Mouse (Mus musculus): ENCODE results near the gene Ceacam16.

Ceacam16 gene

GRCm38 (mm10) chr7:19816224-19816771 lies 44.8 kb downstream of the Ceacam16 start:
- DNase-seq (ENCODE audit: low spot score) = peak; percentile 69

DNA sequence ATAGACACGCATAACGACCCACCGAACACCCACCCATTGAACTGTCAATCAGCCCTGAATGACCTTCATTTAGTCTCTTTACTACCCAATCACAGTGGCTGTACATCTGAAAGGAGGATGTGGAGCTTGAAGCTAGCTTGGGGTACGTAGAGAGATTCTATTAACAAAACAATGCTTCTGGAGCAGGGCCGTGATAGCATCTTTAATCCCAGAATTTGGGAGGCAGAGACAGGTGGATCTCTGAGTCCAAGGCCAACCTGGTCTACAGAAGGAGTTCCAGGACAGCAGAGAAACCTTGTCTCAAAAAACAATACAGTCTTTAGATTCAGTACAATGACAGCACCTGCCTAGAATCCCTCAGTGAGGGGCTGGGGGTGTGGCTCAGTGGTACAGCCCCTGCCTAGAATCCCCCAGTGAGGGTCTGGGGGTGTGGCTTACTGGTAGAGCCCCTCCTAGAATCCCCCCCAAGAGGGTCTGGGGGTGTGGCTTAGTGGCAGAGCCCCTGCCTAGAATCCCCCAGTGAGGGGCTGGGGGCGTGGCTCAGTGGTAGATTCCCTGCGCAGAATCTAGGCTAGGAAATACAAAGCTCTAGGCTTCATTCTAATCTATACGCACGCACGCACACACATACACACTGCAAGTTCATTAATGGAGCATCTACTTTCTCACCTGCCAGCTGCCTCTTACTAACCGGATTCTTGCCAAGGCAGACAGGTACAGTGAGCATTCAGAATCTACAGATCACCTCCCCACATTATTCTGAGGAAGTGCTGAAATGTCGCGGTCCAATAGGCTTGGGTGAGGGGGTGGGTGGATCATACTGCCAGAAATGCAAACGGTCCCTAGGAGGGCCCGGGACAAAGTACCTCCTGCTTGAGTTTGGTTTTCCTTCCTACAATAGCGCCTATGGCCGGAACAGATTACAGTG lies 45.5 kb downstream of the Ceacam16 start:
- no peak for DNase-seq (ENCODE audit: low spot score)

DNA sequence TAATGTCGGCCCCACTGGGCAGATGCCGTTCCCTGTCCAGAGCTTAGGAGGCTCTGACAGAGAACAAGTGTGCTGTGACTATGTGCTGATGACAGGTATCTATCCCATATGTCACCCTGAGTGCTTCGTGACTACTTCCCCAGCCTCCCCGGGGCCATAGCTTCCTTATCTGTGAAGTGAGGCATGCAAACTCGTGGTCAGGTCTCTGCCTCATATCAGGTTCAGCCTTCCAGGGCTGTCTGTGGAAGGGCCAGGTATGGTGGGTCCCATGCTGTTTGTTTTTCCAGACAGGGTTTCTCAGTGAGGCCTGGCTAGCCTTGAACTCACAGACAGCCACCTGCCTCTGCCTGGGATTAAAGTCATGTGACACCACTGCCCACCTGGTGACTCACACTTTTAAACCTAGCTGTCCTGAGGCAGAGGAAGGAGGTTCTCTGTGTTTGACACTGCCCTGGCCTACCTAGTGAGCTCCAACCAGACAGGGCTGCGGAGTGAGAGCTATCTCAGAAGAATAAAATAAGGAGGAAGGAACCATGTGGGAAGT lies 47.4 kb downstream of the Ceacam16 start:
- no peak for DNase-seq (ENCODE audit: low spot score)

GRCm38 (mm10) chr7:19813161-19813560 lies 47.9 kb downstream of the Ceacam16 start:
- DNase-seq (ENCODE audit: low spot score) = no peak

- peak; percentile 77 for DNase-seq (ENCODE audit: low spot score)
Measured at GRCm38 (mm10) chr7:19811114-19811513, 50.0 kb downstream of the Ceacam16 start.

GRCm38 (mm10) chr7:19809369-19809768 lies 51.7 kb downstream of the Ceacam16 start:
- DNase-seq (ENCODE audit: low spot score) = peak; percentile 57

DNA sequence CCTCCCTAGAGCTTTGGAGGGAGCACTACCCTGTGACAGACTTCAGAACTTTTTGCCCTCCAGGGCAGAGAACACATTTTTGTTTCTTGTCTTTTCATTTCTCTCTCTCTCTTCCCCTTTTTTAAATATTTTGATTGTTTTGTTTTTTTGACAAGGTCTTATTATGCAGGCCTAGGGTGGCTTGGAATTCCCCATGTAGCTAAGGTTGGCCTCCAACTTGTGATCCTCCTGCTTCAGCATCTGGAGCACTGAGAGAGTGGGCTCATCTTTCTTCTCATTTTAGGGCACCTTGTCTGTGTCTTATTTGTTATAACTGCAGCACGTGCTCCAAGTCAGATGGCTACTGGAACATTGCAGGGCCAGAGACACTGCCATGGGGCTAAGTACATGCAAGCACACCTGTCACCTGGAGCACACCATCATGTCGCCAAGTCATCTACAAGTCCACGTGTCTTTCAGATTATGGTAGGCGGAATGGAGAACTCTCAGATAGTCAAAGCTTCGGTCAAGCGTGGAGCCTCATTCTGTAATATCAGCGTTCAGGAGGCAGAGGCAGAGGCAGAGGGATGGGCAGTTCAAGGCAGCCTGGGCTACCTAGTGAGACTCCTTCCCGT lies 54.6 kb downstream of the Ceacam16 start:
- no peak for DNase-seq (ENCODE audit: low spot score)

DNA sequence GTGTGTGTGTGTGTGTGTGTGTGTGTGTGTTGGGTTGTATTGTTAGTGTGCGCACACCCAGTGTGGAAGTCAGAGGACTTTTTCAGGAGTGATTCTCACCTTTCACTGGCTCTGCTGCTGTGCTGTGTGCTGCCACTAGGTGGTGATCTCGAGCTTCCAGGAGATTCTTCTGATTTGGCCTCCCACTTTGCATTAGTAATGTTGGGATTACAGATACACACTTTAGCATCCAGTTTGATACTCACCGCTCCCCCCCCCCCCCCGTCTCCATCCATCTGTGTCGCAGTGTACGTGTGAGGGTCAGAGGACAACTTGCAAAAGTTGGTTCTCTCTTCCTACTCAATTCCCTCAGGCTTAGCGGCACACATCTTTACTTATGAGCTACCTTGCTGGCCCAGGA lies 58.1 kb downstream of the Ceacam16 start:
- peak; percentile 77 for DNase-seq (ENCODE audit: low spot score)

Measured in embryo, embryonic 10 days (tissue).